Mouse (Mus musculus) ovary, postnatal 14 days (tissue): ENCODE data around the gene Gng13.

ENCODE experiments used
- DNase-seq: peaks from one replicate; pipeline ENCODE4 v3.0.0; 2022; ENCODE audit warnings: low spot score

Gng13 gene

DNA sequence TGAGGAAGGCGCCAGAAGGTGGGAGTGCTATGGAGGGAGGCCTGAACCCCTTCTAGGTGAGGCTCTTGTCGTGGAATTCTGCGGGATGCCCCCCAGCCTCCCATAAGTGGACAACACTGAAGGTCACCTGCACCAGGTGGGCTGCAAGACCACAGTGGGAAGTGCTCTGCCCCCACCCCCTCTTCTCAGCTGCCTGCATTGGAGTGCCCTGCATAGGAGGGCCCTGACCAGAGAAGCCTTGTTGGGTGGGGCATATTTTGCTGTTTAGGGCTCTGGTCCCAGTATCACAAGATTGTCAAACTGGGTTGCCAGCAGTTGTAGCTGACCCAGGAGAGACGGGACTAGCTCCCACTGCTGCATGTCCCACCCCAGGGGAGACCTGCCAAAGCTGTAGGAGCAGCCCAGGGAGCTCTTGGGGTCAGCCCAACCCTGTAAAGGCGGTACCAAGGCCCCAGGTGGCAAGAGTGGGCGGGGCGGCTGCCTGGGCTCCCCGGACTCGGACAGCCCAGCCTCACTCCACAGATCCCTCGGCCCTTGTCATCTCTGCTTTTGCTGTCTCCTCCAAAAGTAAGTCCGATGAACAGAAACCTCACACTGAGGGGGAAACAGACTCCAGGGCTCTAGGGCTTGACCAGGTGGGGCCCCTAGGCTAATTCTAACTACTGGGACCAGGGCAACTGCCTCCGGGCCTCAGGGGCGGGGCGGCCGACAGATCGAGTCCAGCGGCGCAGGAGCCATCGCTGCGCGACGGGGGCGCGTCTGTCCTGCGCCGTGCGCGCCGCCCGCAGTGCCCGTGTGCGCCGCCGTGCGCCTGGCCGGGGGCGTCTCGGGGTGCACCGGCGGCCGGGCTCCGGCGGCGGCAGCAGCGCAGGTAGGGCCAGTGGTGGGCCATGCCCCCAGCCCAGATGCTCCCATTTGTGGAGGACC is at the start of gene Gng13:
Gene Gng13, plus strand, starts transcription at position 461 of the 927 bp plus-strand sequence.
- DNase-seq, result no peak

- DNase-seq, result no peak
These were observed 48.4 kb upstream of the Gng13 start for GRCm38 (mm10) chr17:25668481-25669055.

- DNase-seq, result no peak
These were observed 44.0 kb upstream of the Gng13 start for GRCm38 (mm10) chr17:25672982-25673381.

DNA sequence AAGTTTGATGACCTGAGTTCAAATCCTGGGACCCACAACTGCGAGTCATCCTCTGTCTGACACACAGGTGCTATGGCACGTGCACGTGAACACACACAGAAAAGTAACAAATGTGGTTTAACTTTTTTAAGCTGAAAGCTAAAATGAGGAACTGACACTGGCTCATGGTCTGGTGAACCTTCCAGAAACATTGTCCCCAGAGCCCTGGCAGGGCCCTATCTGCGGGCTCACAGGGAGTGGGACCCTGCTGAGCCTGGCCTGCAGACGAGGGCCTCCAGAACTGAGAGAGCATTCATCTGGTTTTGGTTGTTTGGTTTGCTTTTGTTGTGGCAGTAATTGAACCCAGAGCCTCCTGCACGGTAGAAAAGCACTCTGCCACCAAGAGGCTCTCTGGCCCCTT is 39.0 kb upstream of the Gng13 start:
- no peak for DNase-seq

GRCm38 (mm10) chr17:25679818-25680217 is 37.2 kb upstream of the Gng13 start:
- DNase-seq, result no peak

DNA sequence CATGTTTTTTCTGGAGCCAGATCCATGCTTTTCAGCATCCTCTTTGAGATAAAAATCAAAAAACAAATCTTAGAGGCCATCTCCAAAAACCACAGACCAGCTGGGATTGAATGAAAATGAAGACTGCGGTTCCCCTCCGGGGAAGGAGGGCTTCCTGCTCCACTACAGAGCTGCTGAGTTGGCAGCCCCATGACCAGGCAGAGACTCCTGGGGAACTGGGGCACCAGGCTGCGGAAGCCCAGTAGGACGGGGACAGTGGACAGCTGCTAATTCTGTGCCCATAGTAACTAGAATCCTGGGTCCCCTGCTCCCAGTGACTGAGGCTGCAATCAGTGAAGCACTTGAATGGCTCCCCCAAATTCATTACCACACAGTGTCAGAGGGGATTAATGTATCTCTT is 35.3 kb upstream of the Gng13 start:
- no peak for DNase-seq

DNA sequence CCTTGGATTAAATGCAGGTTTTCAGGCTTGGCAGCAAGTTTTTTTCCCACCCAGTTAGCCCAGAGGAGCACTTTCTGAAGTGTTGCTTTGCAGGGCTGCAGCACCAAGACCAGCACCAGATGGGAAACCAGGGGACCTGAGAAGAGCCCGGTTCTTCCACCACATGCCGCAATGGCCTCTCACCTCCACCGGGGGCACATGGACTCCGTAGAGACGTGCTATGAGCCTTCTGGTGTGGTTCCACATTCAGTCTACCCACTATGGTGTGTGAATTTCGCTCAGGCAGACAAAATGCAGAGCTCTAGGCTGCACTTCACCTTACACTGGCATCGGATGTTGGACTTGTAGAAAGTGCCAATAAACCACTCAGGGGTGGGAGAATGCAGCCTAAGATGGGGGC is 30.6 kb upstream of the Gng13 start:
- DNase-seq, result no peak

GRCm38 (mm10) chr17:25688922-25689321 is 28.0 kb upstream of the Gng13 start:
- DNase-seq, result no peak

- no peak for DNase-seq
These were observed 20.7 kb upstream of the Gng13 start for GRCm38 (mm10) chr17:25696263-25696662.

DNA sequence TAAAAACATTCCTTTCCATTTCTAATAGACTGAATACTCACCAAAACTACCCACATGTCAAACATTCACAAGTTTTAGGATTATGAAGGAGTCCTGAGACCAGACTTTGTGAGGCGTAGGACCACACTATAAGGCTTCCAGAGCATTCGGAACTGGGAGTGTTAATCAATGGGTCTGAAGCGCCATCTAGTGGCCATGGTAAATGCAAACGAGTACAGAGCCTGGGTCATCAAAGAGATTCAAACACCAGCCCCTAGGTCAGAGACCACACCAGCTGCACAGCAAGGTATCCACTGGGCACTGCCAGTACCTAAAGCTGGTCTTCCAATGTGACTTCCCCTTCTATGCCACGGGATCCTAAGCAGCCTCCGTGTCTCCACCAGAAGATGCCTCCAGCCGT is 18.5 kb upstream of the Gng13 start:
- peak; percentile 70 for DNase-seq

- no peak for DNase-seq
These were observed 16.0 kb upstream of the Gng13 start for GRCm38 (mm10) chr17:25700863-25701496.

DNA sequence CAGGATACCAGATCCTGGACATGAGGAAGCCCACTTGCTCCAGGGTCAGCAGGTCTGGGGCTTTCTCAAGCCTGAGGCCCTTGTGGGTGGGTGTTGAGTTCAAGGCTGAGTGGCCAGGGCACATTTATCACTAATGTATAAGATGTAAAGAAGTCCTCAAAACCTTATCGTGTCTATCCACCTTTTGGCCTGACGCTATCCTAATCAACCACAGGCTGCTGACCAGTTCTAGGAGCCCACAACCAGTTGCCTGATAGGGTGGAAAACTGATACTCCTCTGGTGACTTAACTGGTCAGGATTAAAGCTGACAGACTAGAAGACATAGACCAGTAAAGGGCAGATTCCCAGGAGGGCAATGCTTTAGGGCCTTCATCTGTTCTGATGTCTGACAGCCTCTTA is 7.0 kb upstream of the Gng13 start:
- no peak for DNase-seq

DNA sequence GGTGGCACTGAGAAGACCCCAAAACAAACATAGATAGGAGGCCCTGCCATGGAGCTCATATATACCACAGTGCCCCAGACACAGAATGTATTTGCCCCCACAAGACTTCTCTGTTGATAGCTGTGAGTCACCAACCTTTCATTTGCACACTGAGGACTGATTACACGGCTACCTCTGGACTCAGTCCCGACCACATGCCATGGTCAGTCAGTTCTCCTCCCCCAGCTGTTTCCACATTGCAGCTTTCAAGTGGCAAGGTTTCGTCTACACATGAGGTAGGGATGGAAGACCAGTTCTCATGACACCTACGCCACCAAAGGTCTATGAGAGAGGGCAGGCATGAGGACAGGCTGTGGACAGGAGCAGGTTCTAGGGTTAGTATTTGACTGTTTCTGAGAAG is 5.8 kb upstream of the Gng13 start:
- no peak for DNase-seq

GRCm38 (mm10) chr17:25715627-25716026 is 1.3 kb upstream of the Gng13 start:
- DNase-seq, result no peak

DNA sequence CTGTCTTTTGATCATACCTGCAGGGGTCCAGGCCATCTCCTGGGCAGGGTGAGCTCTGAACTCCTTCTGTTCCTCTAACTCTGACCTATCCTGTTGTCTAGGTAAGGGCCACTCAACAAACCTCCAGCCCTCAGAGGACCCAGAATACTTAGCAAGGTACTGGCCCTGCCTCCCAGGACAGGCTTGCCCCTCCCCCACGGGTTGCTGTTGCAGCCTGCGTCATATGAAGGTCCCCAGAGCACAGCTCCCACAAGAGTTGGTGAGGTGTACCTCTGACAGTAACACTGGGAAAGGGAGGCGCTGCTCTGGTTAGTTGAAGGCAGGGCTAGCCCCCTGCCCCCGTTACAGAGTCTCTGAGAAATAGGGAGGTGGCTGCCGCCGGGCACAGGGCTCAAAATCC is 841 bp upstream of the Gng13 start:
- no peak for DNase-seq

DNA sequence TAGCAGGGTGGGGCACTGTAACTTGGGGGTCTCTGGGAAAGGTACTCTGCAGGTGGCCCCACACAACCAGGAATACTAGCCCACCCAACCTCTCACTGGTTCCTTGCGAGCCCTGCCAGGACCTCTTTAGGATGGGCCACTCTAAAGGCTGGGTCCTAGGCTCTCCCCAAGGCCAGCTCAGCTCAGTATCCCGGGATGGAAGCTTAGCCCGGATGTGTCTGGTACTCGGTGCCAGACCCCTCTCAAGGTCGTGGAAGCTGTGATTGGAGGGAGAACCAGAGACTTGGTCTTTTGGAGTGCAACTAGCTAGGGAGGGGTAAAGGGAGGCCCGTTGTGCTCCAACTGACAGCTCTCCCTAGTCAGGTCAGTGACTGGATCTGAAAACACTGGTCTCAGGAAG is 720 bp downstream of the Gng13 start:
- no peak for DNase-seq

DNA sequence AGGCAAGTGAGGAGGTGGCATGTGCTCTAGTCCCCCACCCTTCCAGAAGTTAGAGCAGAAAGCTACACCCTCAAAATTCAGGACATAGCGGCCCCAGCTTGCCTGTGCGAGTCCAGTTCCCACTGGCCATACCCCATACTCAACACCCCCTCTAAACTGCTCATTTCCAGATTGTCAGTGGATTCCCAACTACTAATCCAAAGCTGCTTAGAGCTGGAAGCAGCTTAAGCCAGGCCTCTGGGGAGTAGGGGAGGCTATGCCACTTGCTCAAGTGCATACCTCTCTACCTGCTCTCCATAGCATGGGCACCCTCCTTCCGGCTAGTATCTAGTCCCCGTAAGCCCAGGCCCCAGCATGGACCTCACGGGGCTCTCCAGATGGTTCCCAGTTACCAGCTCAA is 4.5 kb downstream of the Gng13 start:
- DNase-seq, result no peak

GRCm38 (mm10) chr17:25723470-25723869 is 6.5 kb downstream of the Gng13 start:
- DNase-seq, result no peak

DNA sequence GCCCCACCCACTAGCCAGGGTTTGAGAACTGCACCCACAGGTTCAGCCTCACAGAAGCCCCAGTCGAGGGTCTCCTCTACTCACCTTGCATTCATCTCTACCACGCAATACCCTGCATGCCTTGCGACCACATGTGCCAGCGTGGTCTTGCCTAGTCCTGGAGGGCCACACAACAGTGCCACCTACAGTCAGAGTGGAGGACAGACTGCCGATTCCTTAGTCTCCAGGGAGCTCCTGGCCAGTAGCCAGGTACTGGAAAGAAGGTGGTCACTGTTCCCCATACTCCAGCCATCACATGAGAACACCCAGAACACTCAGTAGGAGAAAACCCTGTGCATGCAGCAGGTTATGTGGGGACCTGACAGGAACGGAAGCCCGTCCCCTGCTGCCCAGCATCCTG is 6.9 kb downstream of the Gng13 start:
- DNase-seq, result no peak

DNA sequence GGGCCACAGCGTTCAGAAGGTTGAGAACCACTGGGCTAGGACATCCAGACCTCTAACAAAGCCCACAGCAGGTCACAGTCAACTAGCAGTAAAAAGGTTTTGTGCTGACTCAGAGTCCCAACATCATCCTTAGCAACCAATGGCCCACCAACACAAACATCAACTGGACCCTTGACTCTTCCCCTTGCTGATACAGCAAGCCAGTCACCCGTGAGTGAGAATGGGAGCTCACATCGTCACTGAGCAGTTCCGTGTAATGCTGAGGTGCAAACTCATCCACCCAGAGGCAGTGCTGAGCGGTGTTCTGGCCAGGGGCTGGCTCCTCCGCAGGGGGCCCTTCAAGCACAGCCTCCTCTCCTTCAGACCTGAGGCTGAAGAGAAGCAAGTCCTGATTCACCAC is 8.3 kb downstream of the Gng13 start:
- DNase-seq, result no peak

- peak; percentile 98 for DNase-seq
These were observed 10.5 kb downstream of the Gng13 start, which contains the start of the genes Chtf18 and Rpusd1 for GRCm38 (mm10) chr17:25727265-25728008. TSS of gene Chtf18 (minus strand) at chr17:25727419. TSS of gene Rpusd1 (plus strand) at chr17:25727670.

- no peak for DNase-seq
These were observed 11.0 kb downstream of the Gng13 start for GRCm38 (mm10) chr17:25728009-25728270.

- DNase-seq, result peak; percentile 80
These were observed 15.1 kb downstream of the Gng13 start for GRCm38 (mm10) chr17:25732082-25732481.
